Mouse (Mus musculus) spleen, adult 2 months (tissue): ENCODE data around the gene Nup107. TPM values are rescaled to one million over a fixed set of nuclear protein-coding genes. Genes with fewer than 3 reads are reported as not detected.

Source experiments
- DNase-seq, 2 experiments: peaks; one replicate each; pipeline versions ENCODE4 v3.0.0 to v3.0.0-alpha.2; 2012 to 2021; ENCODE audit warnings: low spot score in 2 of 2, low read depth in 1 of 2
- H3K27ac ChIP-seq: fragments of 200-500 bp; 2 replicates; pipeline ENCODE4 v1.5.1; 2012; ENCODE audit warnings: low read length, inconsistent platforms; ENCODE audit not compliant: insufficient read depth
- H3K27me3 ChIP-seq: fragments of 200-500 bp; 2 replicates; pipeline ENCODE4 v1.6.1; 2012; ENCODE audit warnings: mild to moderate bottlenecking, moderate library complexity, low read length, inconsistent platforms; ENCODE audit not compliant: control insufficient read depth, insufficient read depth
- H3K36me3 ChIP-seq: fragments of 200-500 bp; 2 replicates; pipeline ENCODE4 v1.6.1; 2012; ENCODE audit warnings: mild to moderate bottlenecking, low read length, inconsistent platforms; ENCODE audit not compliant: control insufficient read depth, insufficient read depth
- H3K4me1 ChIP-seq: fragments of 200-500 bp; 2 replicates; pipeline ENCODE4 v1.6.1; 2011; ENCODE audit warnings: inconsistent platforms; ENCODE audit not compliant: control insufficient read depth, insufficient read depth, insufficient read length
- H3K4me3 ChIP-seq: fragments of 200-500 bp; 2 replicates; pipeline ENCODE4 v1.5.1; 2011; ENCODE audit warnings: mild to moderate bottlenecking, inconsistent platforms; ENCODE audit not compliant: insufficient read depth, insufficient read length; ENCODE audit errors: extremely low read depth
- CTCF ChIP-seq: fragments of 200-500 bp; IDR thresholded peaks from 2 replicates; pipeline ENCODE4 v1.5.1; 2011; ENCODE audit warnings: mild to moderate bottlenecking, inconsistent platforms; ENCODE audit not compliant: insufficient read depth, insufficient read length, insufficient replicate concordance; ENCODE audit errors: extremely low read depth
- POLR2A ChIP-seq: fragments of 200-500 bp; IDR thresholded peaks from 2 replicates; pipeline ENCODE4 v1.6.1; 2011; ENCODE audit warnings: low read depth, low read length, inconsistent platforms
- WGBS: fragments of 180-500 bp; shearing (Covaris S2); methylation state at CpG from one replicate; pipeline ENCODE4 v1.1.7; 2018; 5-methylcytosine and 5-hydroxymethylcytosine counted together
- polyA plus RNA-seq: library from polyadenylated mRNA; depleted of rRNA; stranded (reverse); fragments of >200 nt; gene quantifications from 2 replicates; pipeline ENCODE4 v1.2.3, GENCODE M21; 2012

Nup107 gene
- polyA plus RNA-seq, 1 experiment = 5.8 TPM

DNA sequence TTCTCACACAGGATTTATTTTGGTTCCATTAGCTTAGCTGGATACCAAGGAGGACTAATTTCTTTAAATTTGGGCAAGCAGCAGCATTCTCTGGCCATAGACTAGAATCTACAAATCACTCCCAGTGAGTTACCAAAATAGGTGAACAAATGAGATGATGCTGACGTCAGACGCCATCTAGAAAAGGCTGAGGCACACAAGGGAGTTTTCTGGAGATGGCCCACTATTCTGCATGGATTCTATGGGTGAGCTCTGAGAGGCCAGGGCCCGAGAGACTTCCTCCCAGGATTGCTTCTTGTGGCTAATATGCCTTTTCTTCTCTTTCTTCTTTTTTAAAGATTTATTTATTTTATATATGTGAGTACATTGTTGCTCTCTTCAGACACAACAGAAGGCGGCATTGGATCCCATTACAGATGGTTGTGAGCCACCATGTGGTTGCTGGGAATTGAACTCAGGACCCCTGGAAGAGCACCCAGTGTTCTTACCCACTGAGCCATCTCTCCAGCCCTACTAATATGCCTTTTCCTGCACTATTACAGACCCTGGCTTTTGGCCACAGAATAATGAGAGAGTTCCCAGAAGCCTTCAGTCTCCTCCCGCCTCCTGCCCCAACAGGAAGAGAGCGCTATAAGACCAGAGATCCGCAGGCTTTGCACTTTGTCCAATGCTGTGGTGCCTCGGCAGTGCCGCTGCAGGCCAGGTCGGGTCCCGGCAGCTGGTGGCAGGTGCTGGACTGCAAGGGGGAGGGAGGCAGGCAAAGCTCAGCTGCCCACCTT lies 27.2 kb downstream of the Nup107 start:
- no peak for TF ChIP-seq POLR2A
- no peak for TF ChIP-seq CTCF
- Histone ChIP-seq H3K4me3 (no peak overlapping the region), H3K36me3 (peaks cover 41% of the 10 kb centered on the region), H3K4me1 (no peaks in the 10 kb centered on the region), H3K27ac (no peak overlapping the region), H3K27me3 (no peaks in the 10 kb centered on the region)
- 93% methylated on average over 11 of the region's 11 CpGs for WGBS
- no peak for DNase-seq

GRCm38 (mm10) chr10:117764598-117764997 lies 27.9 kb downstream of the Nup107 start:
- Histone ChIP-seq H3K36me3 (peaks cover 39% of the 10 kb centered on the region), H3K27me3 (no peaks in the 10 kb centered on the region), H3K4me1 (no peaks in the 10 kb centered on the region), H3K27ac (no peak overlapping the region), H3K4me3 (no peak overlapping the region)
- DNase-seq = no peak
- 92% methylated on average over 6 of the region's 6 CpGs for WGBS
- TF ChIP-seq CTCF (no peak), POLR2A (no peak)

- no peak for DNase-seq
- Histone ChIP-seq H3K36me3 (peaks cover 42% of the 10 kb centered on the region), H3K4me3 (no peak overlapping the region), H3K27ac (no peak overlapping the region), H3K4me1 (no peaks in the 10 kb centered on the region), H3K27me3 (no peaks in the 10 kb centered on the region)
- WGBS = 96% methylated on average over 16 of the region's 16 CpGs
- no peak for TF ChIP-seq POLR2A
- no peak for TF ChIP-seq CTCF
Observed at GRCm38 (mm10) chr10:117763588-117764190, 28.8 kb downstream of the Nup107 start.

GRCm38 (mm10) chr10:117762966-117763365 lies 29.5 kb downstream of the Nup107 start:
- Histone ChIP-seq H3K4me1 (no peaks in the 10 kb centered on the region), H3K27me3 (no peaks in the 10 kb centered on the region), H3K4me3 (no peak overlapping the region), H3K27ac (no peak overlapping the region), H3K36me3 (peaks cover 41% of the 10 kb centered on the region)
- no peak for DNase-seq
- no peak for TF ChIP-seq POLR2A
- no peak for TF ChIP-seq CTCF
- 96% methylated on average over 12 of the region's 12 CpGs for WGBS

DNA sequence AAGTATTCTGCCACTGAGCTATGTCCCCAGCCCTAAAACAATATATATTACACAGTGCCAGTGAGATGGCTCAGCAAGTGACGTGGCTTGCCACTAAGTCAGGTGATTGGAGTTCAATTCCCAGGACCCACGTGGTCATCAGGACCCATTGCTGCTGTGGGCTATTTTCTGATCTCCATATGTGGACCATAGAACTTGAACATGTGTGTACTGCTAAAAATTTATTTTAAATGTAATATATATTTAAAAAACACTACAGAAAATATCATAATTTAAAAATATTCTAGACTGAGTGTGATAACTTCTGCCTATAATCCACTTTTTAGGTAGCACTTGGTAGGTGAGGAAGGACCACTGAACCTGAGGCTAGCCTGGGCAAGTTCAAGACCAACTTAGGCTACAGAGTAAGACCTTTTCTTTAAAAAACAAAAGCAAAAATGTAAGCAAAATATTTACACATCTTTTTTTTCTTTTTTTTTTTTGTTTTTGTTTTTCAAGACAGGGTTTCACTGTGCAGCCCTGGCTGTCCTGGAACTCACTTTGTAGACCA lies 30.1 kb downstream of the Nup107 start:
- no peaks in the 10 kb centered on the region for H3K27me3 ChIP-seq
- WGBS = 91% methylated on average over 2 of the region's 2 CpGs
- TF ChIP-seq POLR2A = no peak
- TF ChIP-seq CTCF = no peak
- DNase-seq = no peak
- peaks cover 39% of the 10 kb centered on the region for H3K36me3 ChIP-seq
- H3K27ac ChIP-seq = no peak overlapping the region
- H3K4me1 ChIP-seq = no peaks in the 10 kb centered on the region
- H3K4me3 ChIP-seq = no peak overlapping the region

- DNase-seq = no peak
- Histone ChIP-seq H3K27ac (no peak overlapping the region), H3K4me3 (no peak overlapping the region), H3K4me1 (no peaks in the 10 kb centered on the region), H3K36me3 (peaks cover 41% of the 10 kb centered on the region), H3K27me3 (no peaks in the 10 kb centered on the region)
- 98% methylated on average over 6 of the region's 6 CpGs for WGBS
- TF ChIP-seq CTCF = no peak
Observed at GRCm38 (mm10) chr10:117761551-117761950, 31.0 kb downstream of the Nup107 start.
